Mouse (Mus musculus): ENCODE measurements around the gene Mrpl27. TPM values are rescaled to one million over a fixed set of nuclear protein-coding genes. Genes with fewer than 3 reads are reported as not detected.

Mrpl27 gene
- polyA plus RNA-seq, 1 experiment from 2014 or later: 134 TPM

Other genes starting within 250 kb of the Mrpl27 start
- gene Cacna1g, start 179.6 kb upstream of the Mrpl27 start, polyA plus RNA-seq (2015; fragmentation: Nextera tagmentation; extraction: Ambion mirVana): 0.21 and 0.23 TPM in 2 replicates
- gene Spata20, start 167.6 kb upstream of the Mrpl27 start, polyA plus RNA-seq (2015; fragmentation: Nextera tagmentation; extraction: Ambion mirVana): 0.09 TPM in 1 of 2 replicates, not detected in the other
- 0.78 and 0.91 TPM in 2 replicates for gene Epn3, start 153.8 kb upstream of the Mrpl27 start, polyA plus RNA-seq (2015; fragmentation: Nextera tagmentation; extraction: Ambion mirVana)
- gene Mycbpap, start 132.0 kb upstream of the Mrpl27 start, polyA plus RNA-seq (2015; fragmentation: Nextera tagmentation; extraction: Ambion mirVana): 0.14 and 0.17 TPM in 2 replicates
- 2.4 and 3.2 TPM in 2 replicates for gene Rsad1, start 104.5 kb upstream of the Mrpl27 start, polyA plus RNA-seq (2015; fragmentation: Nextera tagmentation; extraction: Ambion mirVana)
- gene Chad, start 88.7 kb upstream of the Mrpl27 start, polyA plus RNA-seq (2015; fragmentation: Nextera tagmentation; extraction: Ambion mirVana): 0.94 and 1.3 TPM in 2 replicates
- gene Acsf2, start 51.9 kb upstream of the Mrpl27 start, polyA plus RNA-seq (2015; fragmentation: Nextera tagmentation; extraction: Ambion mirVana): 2.7 and 3.0 TPM in 2 replicates
- gene Lrrc59, start 24.0 kb upstream of the Mrpl27 start, polyA plus RNA-seq (2015; fragmentation: Nextera tagmentation; extraction: Ambion mirVana): 114 and 118 TPM in 2 replicates
- gene Eme1, start 197 bp downstream of the Mrpl27 start, polyA plus RNA-seq (2015; fragmentation: Nextera tagmentation; extraction: Ambion mirVana): 16.2 and 16.8 TPM in 2 replicates
- 13.0 and 15.4 TPM in 2 replicates for gene Xylt2, start 23.7 kb downstream of the Mrpl27 start, polyA plus RNA-seq (2015; fragmentation: Nextera tagmentation; extraction: Ambion mirVana)
- 0.08 and 0.13 TPM in 2 replicates for gene Gm11541, start 50.7 kb downstream of the Mrpl27 start, polyA plus RNA-seq (2015; fragmentation: Nextera tagmentation; extraction: Ambion mirVana)
- 0.12 TPM in 1 of 2 replicates, not detected in the other for gene Cdc34b, start 88.0 kb downstream of the Mrpl27 start, polyA plus RNA-seq (2015; fragmentation: Nextera tagmentation; extraction: Ambion mirVana)
- gene Tmem92, start 128.9 kb downstream of the Mrpl27 start, polyA plus RNA-seq (2015; fragmentation: Nextera tagmentation; extraction: Ambion mirVana): 0.18 and 0.21 TPM in 2 replicates